Mouse (Mus musculus): ENCODE data around the gene Alg9. TPM values are rescaled to one million over a fixed set of nuclear protein-coding genes. Genes with fewer than 3 reads are reported as not detected.

Alg9 gene
- polyA plus RNA-seq, 1 experiment from 2014 or later, result 19.8 TPM

- Histone ChIP-seq H3K4me3 (ENCODE audit: low read depth, low read length) (no peak overlapping the region), H3K9ac (ENCODE audit: low read length) (no peak overlapping the region), H3K27ac (replicated peaks) (no peak overlapping the region), H3K9me3 (ENCODE audit: control insufficient read depth, low read length) (no peaks in the 10 kb centered on the region), H3K27me3 (ENCODE audit: control insufficient read depth, insufficient read depth, low read length) (no peaks in the 10 kb centered on the region), H3K36me3 (ENCODE audit: control insufficient read depth, insufficient read depth, low read length) (no peaks in the 10 kb centered on the region), H3K4me1 (replicated peaks; ENCODE audit: control insufficient read depth, insufficient read depth) (no peaks in the 10 kb centered on the region), H3K4me2 (replicated peaks; ENCODE audit: low read depth) (no peak overlapping the region)
- DNase-seq (ENCODE audit: low spot score) (peak; percentile 25), ATAC-seq (ENCODE audit: low FRiP score, low TSS enrichment) (no peak)
- 41% methylated on average over 12 of the region's 12 CpGs for WGBS
- TF ChIP-seq CTCF (IDR thresholded peaks at IDR 0.05; ENCODE audit: low read depth) (no peak), EP300 (optimal IDR thresholded peaks at IDR 0.05) (no peak)
Observed at GRCm38 (mm10) chr9:50847606-50848368, 73.0 kb downstream of the Alg9 start.

DNA sequence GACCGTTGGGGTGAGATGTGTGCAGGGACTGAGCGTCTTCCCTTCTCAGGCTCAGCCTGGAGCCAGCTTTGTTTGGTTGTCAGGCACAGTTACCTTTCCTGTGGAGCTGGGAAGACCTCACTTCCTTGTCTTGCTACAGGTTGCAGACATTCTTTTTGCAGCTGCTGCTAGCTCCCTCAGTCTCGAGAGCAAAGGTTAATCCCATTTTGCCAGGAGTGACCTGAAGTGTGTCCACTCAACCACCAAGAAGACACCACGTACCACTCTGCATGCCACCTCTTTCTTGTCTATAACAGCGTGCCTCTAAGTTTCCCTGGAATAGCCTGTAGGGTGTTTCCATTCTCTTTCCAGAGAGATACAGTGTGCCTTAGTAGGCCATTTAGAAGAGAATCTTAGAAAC, 74.0 kb downstream of the Alg9 start:
- H3K27me3 ChIP-seq (ENCODE audit: control insufficient read depth, insufficient read depth, low read length), result no peaks in the 10 kb centered on the region
- H3K4me1 ChIP-seq (replicated peaks; ENCODE audit: control insufficient read depth, insufficient read depth), result no peaks in the 10 kb centered on the region
- no peak for TF ChIP-seq CTCF (IDR thresholded peaks at IDR 0.05; ENCODE audit: low read depth)
- no peak for TF ChIP-seq EP300 (optimal IDR thresholded peaks at IDR 0.05)
- WGBS, result 52% methylated on average over 5 of the region's 5 CpGs
- H3K9ac ChIP-seq (ENCODE audit: low read length), result no peak overlapping the region
- no peak overlapping the region for H3K4me2 ChIP-seq (replicated peaks; ENCODE audit: low read depth)
- DNase-seq (ENCODE audit: low spot score) (no peak), ATAC-seq (ENCODE audit: low FRiP score, low TSS enrichment) (no peak)
- no peaks in the 10 kb centered on the region for H3K9me3 ChIP-seq (ENCODE audit: control insufficient read depth, low read length)
- H3K4me3 ChIP-seq (ENCODE audit: low read depth, low read length), result no peak overlapping the region
- no peaks in the 10 kb centered on the region for H3K36me3 ChIP-seq (ENCODE audit: control insufficient read depth, insufficient read depth, low read length)
- H3K27ac ChIP-seq (replicated peaks), result 0 out of 2 replicates have a peak overlapping the region, but pooled peaks have one; percentile 25

GRCm38 (mm10) chr9:50849249-50849648, 74.4 kb downstream of the Alg9 start:
- TF ChIP-seq CTCF (IDR thresholded peaks at IDR 0.05; ENCODE audit: low read depth) (peak; percentile 96), EP300 (optimal IDR thresholded peaks at IDR 0.05) (no peak)
- WGBS, result 15% methylated on average over 8 of the region's 8 CpGs

GRCm38 (mm10) chr9:50849755-50850154, 74.9 kb downstream of the Alg9 start:
- Histone ChIP-seq H3K4me2 (replicated peaks; ENCODE audit: low read depth) (peak overlapping the region; percentile 21), H3K9me3 (ENCODE audit: control insufficient read depth, low read length) (no peaks in the 10 kb centered on the region), H3K27ac (replicated peaks) (peak overlapping the region; percentile 63), H3K4me3 (ENCODE audit: low read depth, low read length) (no peak overlapping the region), H3K36me3 (ENCODE audit: control insufficient read depth, insufficient read depth, low read length) (no peaks in the 10 kb centered on the region), H3K27me3 (ENCODE audit: control insufficient read depth, insufficient read depth, low read length) (no peaks in the 10 kb centered on the region), H3K4me1 (replicated peaks; ENCODE audit: control insufficient read depth, insufficient read depth) (no peaks in the 10 kb centered on the region), H3K9ac (ENCODE audit: low read length) (no peak overlapping the region)
- WGBS, result 53% methylated on average over 9 of the region's 9 CpGs
- TF ChIP-seq EP300 (optimal IDR thresholded peaks at IDR 0.05), result no peak
- no peak for TF ChIP-seq CTCF (IDR thresholded peaks at IDR 0.05; ENCODE audit: low read depth)
- ATAC-seq (ENCODE audit: low FRiP score, low TSS enrichment) (peak; percentile 72), DNase-seq (ENCODE audit: low spot score) (peak; percentile 56)

More at GRCm38 (mm10) chr9:50849249-50849648, 74.4 kb downstream of the Alg9 start:
- no peaks in the 10 kb centered on the region for H3K9me3 ChIP-seq (ENCODE audit: control insufficient read depth, low read length)
- no peak overlapping the region for H3K4me3 ChIP-seq (ENCODE audit: low read depth, low read length)
- peak overlapping the region; percentile 21 for H3K4me2 ChIP-seq (replicated peaks; ENCODE audit: low read depth)
- no peak overlapping the region for H3K9ac ChIP-seq (ENCODE audit: low read length)
- DNase-seq (ENCODE audit: low spot score) (peak; percentile 93), ATAC-seq (ENCODE audit: low FRiP score, low TSS enrichment) (peak; percentile 85)
- no peaks in the 10 kb centered on the region for H3K27me3 ChIP-seq (ENCODE audit: control insufficient read depth, insufficient read depth, low read length)
- peak overlapping the region; percentile 63 for H3K27ac ChIP-seq (replicated peaks)
- H3K36me3 ChIP-seq (ENCODE audit: control insufficient read depth, insufficient read depth, low read length), result no peaks in the 10 kb centered on the region
- H3K4me1 ChIP-seq (replicated peaks; ENCODE audit: control insufficient read depth, insufficient read depth), result no peaks in the 10 kb centered on the region

DNA sequence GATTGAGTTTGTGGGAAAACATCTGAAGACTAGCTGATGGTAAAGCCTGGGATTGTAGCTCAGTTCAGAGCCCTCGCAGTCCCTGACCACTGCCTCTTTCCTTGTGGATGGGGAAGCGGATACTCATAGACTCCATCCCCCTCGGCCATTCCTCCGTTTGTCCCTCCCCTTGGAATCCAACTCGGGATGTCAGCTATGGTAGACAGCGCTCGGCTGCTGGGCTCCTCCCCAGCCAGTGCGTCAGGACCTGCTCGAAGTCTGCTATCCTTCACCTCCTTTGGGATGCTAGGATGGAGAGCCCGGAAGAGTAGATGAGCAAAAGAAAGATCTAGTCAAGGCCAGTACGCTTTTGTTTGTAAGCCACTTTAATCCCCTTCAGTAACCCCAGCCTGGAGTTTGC, 75.5 kb downstream of the Alg9 start:
- DNase-seq (ENCODE audit: low spot score), result peak; percentile 47
- peak overlapping the region; percentile 46 for H3K27ac ChIP-seq (replicated peaks)
- no peak overlapping the region for H3K4me3 ChIP-seq (ENCODE audit: low read depth, low read length)

DNA sequence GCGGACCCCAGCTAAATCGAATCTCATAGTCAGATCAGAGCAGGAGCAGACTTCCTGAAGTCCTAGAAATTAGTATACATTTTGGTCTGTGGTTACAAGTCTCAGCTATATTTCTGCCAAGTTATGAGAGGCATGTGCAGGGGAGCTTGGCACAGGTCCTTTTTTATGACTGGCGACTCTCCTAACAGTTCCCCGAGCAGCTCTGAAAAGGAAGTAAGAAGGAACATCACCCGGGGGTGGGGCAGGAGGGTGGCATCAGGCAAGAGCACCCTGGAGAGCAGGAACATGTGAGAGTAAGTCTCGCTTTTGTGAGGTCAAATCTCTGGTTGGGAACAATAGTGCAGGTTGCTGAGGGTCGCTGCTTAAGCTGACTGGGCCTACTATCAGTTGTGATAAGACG, 75.9 kb downstream of the Alg9 start:
- DNase-seq (ENCODE audit: low spot score), result peak; percentile 50
- WGBS, result 29% methylated on average over 8 of the region's 8 CpGs

More for the DNA sequence above, 75.5 kb downstream of the Alg9 start:
- Histone ChIP-seq H3K4me2 (replicated peaks; ENCODE audit: low read depth) (peak overlapping the region; percentile 41), H3K36me3 (ENCODE audit: control insufficient read depth, insufficient read depth, low read length) (no peaks in the 10 kb centered on the region), H3K9ac (ENCODE audit: low read length) (peak overlapping the region; percentile 8), H3K9me3 (ENCODE audit: control insufficient read depth, low read length) (no peaks in the 10 kb centered on the region), H3K4me1 (replicated peaks; ENCODE audit: control insufficient read depth, insufficient read depth) (no peaks in the 10 kb centered on the region), H3K27me3 (ENCODE audit: control insufficient read depth, insufficient read depth, low read length) (no peaks in the 10 kb centered on the region)
- 13% methylated on average over 11 of the region's 11 CpGs for WGBS
- ATAC-seq (ENCODE audit: low FRiP score, low TSS enrichment), result peak; percentile 28; the same call in 1 of the 2 replicates
- TF ChIP-seq EP300 (optimal IDR thresholded peaks at IDR 0.05) (no peak), CTCF (IDR thresholded peaks at IDR 0.05; ENCODE audit: low read depth) (no peak)

More for the DNA sequence above, 75.9 kb downstream of the Alg9 start:
- H3K4me3 ChIP-seq (ENCODE audit: low read depth, low read length), result no peak overlapping the region
- H3K9ac ChIP-seq (ENCODE audit: low read length), result peak overlapping the region; percentile 8
- no peaks in the 10 kb centered on the region for H3K27me3 ChIP-seq (ENCODE audit: control insufficient read depth, insufficient read depth, low read length)
- no peak for ATAC-seq (ENCODE audit: low FRiP score, low TSS enrichment)
- TF ChIP-seq CTCF (IDR thresholded peaks at IDR 0.05; ENCODE audit: low read depth), result no peak
- TF ChIP-seq EP300 (optimal IDR thresholded peaks at IDR 0.05), result no peak
- H3K27ac ChIP-seq (replicated peaks), result peak overlapping the region; percentile 46
- no peaks in the 10 kb centered on the region for H3K36me3 ChIP-seq (ENCODE audit: control insufficient read depth, insufficient read depth, low read length)
- no peaks in the 10 kb centered on the region for H3K9me3 ChIP-seq (ENCODE audit: control insufficient read depth, low read length)
- peak overlapping the region; percentile 41 for H3K4me2 ChIP-seq (replicated peaks; ENCODE audit: low read depth)
- no peaks in the 10 kb centered on the region for H3K4me1 ChIP-seq (replicated peaks; ENCODE audit: control insufficient read depth, insufficient read depth)
